Mouse (Mus musculus): Measurements from ENCODE around the gene Gucy2f. TPM values are rescaled to one million over a fixed set of nuclear protein-coding genes. Genes with fewer than 3 reads are reported as not detected.

The Gucy2f gene
- total and polyA plus RNA-seq, 2 experiments from 2014 or later, result not detected

DNA sequence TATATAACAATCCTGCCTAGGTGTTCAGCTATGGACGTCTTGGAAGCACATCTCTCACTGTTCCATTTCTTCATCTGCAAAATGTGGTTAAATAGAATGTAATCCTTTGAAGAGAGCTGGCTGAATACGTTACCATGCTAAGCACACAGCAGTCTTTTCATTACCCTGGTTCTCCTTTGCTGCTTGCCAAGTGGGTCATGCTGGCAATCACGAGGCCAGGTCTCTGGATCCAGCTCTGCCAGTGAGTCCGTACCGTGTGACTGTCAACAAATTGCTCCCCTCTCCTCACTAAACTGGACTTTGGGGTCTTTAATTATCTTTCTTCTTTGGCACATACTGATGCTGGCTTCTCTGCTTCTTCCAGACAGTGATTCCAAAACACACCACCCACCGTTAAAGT is 2.3 kb downstream of the Gucy2f start:
- TF ChIP-seq EP300 (IDR thresholded peaks at IDR 0.05; ENCODE audit: low read depth) (no peak), CTCF (IDR thresholded peaks at IDR 0.05; ENCODE audit: low read depth) (no peak)
- Histone ChIP-seq H3K27ac (ENCODE audit: low read depth) (no peak overlapping the region), H3K4me1 (ENCODE audit: control insufficient read depth, insufficient read depth) (no peaks in the 10 kb centered on the region), H3K4me3 (ENCODE audit: low read depth, low read length) (no peak overlapping the region), H3K36me3 (replicated peaks; ENCODE audit: control insufficient read depth, insufficient read depth, low read length) (no peaks in the 10 kb centered on the region), H3K27me3 (ENCODE audit: control insufficient read depth, insufficient read depth, low read length) (no peaks in the 10 kb centered on the region), H3K9me3 (replicated peaks; ENCODE audit: control insufficient read depth, low read length) (no peaks in the 10 kb centered on the region), H3K9ac (replicated peaks; ENCODE audit: low read depth, low read length) (no peak overlapping the region), H3K4me2 (ENCODE audit: low read depth, low read length) (no peak overlapping the region)
- DNase-seq (ENCODE audit: low spot score), result no peak
- 66% methylated on average over 6 of the region's 6 CpGs for WGBS
- no peak for ATAC-seq (ENCODE audit: insufficient read depth, low read depth)

DNA sequence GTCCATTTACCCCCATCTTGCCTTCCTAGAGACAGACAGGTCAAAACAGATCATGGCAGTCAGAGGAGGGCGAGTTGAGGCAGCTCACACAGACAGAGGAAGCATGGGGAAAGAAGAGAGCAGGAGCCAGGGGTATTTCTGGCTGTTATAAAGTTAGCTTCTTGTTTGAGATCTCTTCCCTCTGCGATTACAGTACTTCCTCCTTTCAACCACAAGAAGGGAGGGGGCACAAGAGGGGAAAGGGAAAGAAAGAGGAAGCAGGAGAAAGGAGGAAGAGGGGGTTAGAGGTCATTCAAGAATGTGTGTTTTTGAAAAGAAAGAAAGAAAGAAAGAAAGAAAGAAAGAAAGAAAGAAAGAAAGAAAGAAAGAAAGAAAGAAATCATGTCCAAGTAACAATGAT is 6.4 kb downstream of the Gucy2f start:
- TF ChIP-seq EP300 (IDR thresholded peaks at IDR 0.05; ENCODE audit: low read depth), result no peak
- TF ChIP-seq CTCF (IDR thresholded peaks at IDR 0.05; ENCODE audit: low read depth), result no peak
- DNase-seq (ENCODE audit: low spot score) (no peak), ATAC-seq (ENCODE audit: insufficient read depth, low read depth) (no peak)

DNA sequence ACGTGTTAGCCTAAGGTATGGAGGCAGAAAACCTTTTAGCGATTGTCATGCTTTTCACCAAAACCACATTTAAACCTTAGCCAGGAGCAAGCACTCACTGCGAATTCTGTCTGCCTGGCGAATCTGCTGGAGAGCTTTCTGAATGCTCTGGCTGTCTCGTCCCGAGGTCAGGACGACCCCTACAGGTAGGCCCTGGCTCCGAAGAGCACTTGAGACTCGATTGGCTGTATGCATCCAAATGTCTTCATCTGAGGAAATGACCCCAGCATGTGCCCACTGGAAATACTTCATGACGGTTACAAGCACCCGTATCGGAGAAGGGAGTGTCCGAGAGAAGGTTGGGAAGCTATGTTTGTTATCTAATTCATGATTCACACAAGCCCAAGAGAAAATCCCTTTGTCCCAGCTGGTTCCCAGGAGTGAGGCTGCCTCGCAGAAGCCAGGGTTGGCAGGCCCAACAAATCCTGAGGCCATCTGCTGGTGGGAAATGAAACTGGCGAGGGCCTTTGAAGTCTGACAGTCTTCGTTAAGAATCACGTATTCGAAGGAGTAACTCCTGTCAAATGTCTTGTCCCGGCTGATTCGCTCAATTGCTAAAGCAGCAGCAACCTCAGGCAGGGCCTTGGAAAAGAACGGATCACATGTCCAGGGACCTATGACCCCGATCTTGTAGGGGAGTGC is 7.6 kb downstream of the Gucy2f start:
- peak; percentile 25 for DNase-seq (ENCODE audit: low spot score)
- Histone ChIP-seq H3K4me2 (ENCODE audit: low read depth, low read length) (no peak overlapping the region), H3K27ac (ENCODE audit: low read depth) (no peak overlapping the region), H3K4me3 (ENCODE audit: low read depth, low read length) (no peak overlapping the region), H3K4me1 (ENCODE audit: control insufficient read depth, insufficient read depth) (no peaks in the 10 kb centered on the region), H3K9ac (replicated peaks; ENCODE audit: low read depth, low read length) (no peak overlapping the region), H3K9me3 (replicated peaks; ENCODE audit: control insufficient read depth, low read length) (no peaks in the 10 kb centered on the region), H3K36me3 (replicated peaks; ENCODE audit: control insufficient read depth, insufficient read depth, low read length) (no peaks in the 10 kb centered on the region), H3K27me3 (ENCODE audit: control insufficient read depth, insufficient read depth, low read length) (no peaks in the 10 kb centered on the region)
- no peak for ATAC-seq (ENCODE audit: insufficient read depth, low read depth)
- TF ChIP-seq CTCF (IDR thresholded peaks at IDR 0.05; ENCODE audit: low read depth), result peak; percentile 29
- no peak for TF ChIP-seq EP300 (IDR thresholded peaks at IDR 0.05; ENCODE audit: low read depth)
- 30% methylated on average over 22 of the region's 22 CpGs for WGBS

More for the DNA sequence above, 6.4 kb downstream of the Gucy2f start:
- H3K27ac ChIP-seq (ENCODE audit: low read depth), result no peak overlapping the region
- WGBS, result 63% methylated on average over 2 of the region's 2 CpGs
- no peaks in the 10 kb centered on the region for H3K9me3 ChIP-seq (replicated peaks; ENCODE audit: control insufficient read depth, low read length)
- H3K4me3 ChIP-seq (ENCODE audit: low read depth, low read length), result no peak overlapping the region
- no peak overlapping the region for H3K4me2 ChIP-seq (ENCODE audit: low read depth, low read length)
- no peaks in the 10 kb centered on the region for H3K27me3 ChIP-seq (ENCODE audit: control insufficient read depth, insufficient read depth, low read length)
- H3K9ac ChIP-seq (replicated peaks; ENCODE audit: low read depth, low read length), result no peak overlapping the region
- H3K4me1 ChIP-seq (ENCODE audit: control insufficient read depth, insufficient read depth), result no peaks in the 10 kb centered on the region
- H3K36me3 ChIP-seq (replicated peaks; ENCODE audit: control insufficient read depth, insufficient read depth, low read length), result no peaks in the 10 kb centered on the region

DNA sequence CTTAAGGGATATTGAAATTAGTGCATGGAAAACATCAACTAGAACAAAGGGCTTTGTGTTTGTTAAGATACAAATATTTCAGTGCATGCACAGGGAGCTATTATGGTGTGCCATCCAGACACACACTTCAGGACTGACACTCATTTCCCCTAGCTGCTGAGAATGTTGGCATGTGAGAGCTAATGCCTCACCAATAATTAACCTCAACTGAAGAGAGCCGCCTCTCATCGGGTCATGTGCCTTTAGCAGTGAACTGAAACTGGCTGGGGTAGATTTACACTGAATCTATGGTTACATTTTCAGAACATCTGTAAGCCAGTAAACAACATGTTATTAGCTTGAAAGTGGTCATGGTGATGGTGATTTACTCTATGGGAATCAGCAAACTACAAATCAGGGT is 14.7 kb downstream of the Gucy2f start:
- Histone ChIP-seq H3K9me3 (replicated peaks; ENCODE audit: control insufficient read depth, low read length) (no peaks in the 10 kb centered on the region), H3K4me3 (ENCODE audit: low read depth, low read length) (no peak overlapping the region), H3K4me2 (ENCODE audit: low read depth, low read length) (no peak overlapping the region), H3K9ac (replicated peaks; ENCODE audit: low read depth, low read length) (no peak overlapping the region), H3K36me3 (replicated peaks; ENCODE audit: control insufficient read depth, insufficient read depth, low read length) (no peaks in the 10 kb centered on the region), H3K27me3 (ENCODE audit: control insufficient read depth, insufficient read depth, low read length) (no peaks in the 10 kb centered on the region), H3K27ac (ENCODE audit: low read depth) (no peak overlapping the region), H3K4me1 (ENCODE audit: control insufficient read depth, insufficient read depth) (no peaks in the 10 kb centered on the region)
- TF ChIP-seq CTCF (IDR thresholded peaks at IDR 0.05; ENCODE audit: low read depth), result no peak
- TF ChIP-seq EP300 (IDR thresholded peaks at IDR 0.05; ENCODE audit: low read depth), result no peak
- no peak for ATAC-seq (ENCODE audit: insufficient read depth, low read depth)
- DNase-seq (ENCODE audit: low spot score), result no peak
- WGBS, result 73% methylated on average over 2 of the region's 2 CpGs

DNA sequence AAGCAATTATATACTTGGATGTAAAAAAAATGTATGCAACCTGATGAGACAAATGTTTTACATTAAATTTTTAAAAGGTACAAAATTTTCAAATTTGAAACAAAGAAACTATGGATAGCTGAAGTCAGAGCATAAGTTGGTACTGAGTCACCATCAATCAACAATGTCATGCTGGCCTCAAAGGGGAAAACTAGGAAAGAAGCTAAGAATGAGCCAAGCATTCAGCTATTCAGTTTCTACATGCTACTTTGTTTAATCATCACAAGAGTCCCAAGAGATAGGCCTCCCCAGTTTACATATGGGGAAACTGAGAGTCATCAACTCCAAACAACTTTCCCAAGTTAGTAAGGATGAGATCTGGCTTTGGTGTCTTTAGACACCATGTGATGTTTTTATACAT is 19.8 kb downstream of the Gucy2f start:
- no peak overlapping the region for H3K27ac ChIP-seq (ENCODE audit: low read depth)
- H3K9ac ChIP-seq (replicated peaks; ENCODE audit: low read depth, low read length), result no peak overlapping the region
- no peaks in the 10 kb centered on the region for H3K9me3 ChIP-seq (replicated peaks; ENCODE audit: control insufficient read depth, low read length)
- ATAC-seq (ENCODE audit: insufficient read depth, low read depth), result no peak
- DNase-seq (ENCODE audit: low spot score), result no peak
- H3K36me3 ChIP-seq (replicated peaks; ENCODE audit: control insufficient read depth, insufficient read depth, low read length), result no peaks in the 10 kb centered on the region
- H3K4me1 ChIP-seq (ENCODE audit: control insufficient read depth, insufficient read depth), result no peaks in the 10 kb centered on the region
- TF ChIP-seq EP300 (IDR thresholded peaks at IDR 0.05; ENCODE audit: low read depth) (no peak), CTCF (IDR thresholded peaks at IDR 0.05; ENCODE audit: low read depth) (no peak)
- no peaks in the 10 kb centered on the region for H3K27me3 ChIP-seq (ENCODE audit: control insufficient read depth, insufficient read depth, low read length)
- no peak overlapping the region for H3K4me3 ChIP-seq (ENCODE audit: low read depth, low read length)
- no peak overlapping the region for H3K4me2 ChIP-seq (ENCODE audit: low read depth, low read length)

DNA sequence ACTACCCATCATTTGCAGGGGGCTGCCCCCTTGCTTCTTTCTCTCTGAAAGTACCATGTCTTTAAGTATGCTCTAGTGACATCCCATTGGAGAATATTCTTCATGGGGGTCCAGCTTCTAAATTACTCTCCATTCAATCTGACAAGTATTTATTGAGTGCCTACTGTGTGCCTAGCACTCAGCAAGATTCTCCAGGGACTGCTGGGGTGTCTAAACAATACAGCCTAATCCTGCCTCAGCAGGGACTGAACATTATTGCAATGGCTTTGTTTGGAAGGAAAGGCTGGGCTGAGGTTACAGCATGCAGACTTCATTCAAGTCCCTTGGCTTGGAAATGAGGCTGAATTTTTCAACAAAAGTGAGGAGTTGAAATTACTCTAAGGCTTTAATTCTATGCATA is 81.0 kb downstream of the Gucy2f start:
- TF ChIP-seq EP300 (IDR thresholded peaks at IDR 0.05; ENCODE audit: low read depth) (no peak), CTCF (IDR thresholded peaks at IDR 0.05; ENCODE audit: low read depth) (no peak)
- Histone ChIP-seq H3K4me2 (ENCODE audit: low read depth, low read length) (no peak overlapping the region), H3K4me3 (ENCODE audit: low read depth, low read length) (no peak overlapping the region), H3K9ac (replicated peaks; ENCODE audit: low read depth, low read length) (no peak overlapping the region), H3K36me3 (replicated peaks; ENCODE audit: control insufficient read depth, insufficient read depth, low read length) (no peaks in the 10 kb centered on the region), H3K9me3 (replicated peaks; ENCODE audit: control insufficient read depth, low read length) (no peaks in the 10 kb centered on the region), H3K27me3 (ENCODE audit: control insufficient read depth, insufficient read depth, low read length) (no peaks in the 10 kb centered on the region), H3K27ac (ENCODE audit: low read depth) (no peak overlapping the region), H3K4me1 (ENCODE audit: control insufficient read depth, insufficient read depth) (no peaks in the 10 kb centered on the region)
- DNase-seq (ENCODE audit: low spot score) (no peak), ATAC-seq (ENCODE audit: insufficient read depth, low read depth) (no peak)
